Mouse (Mus musculus): ENCODE data around the gene Smc2.
"Not testable (repeated sequence)": the region's sequence is repeated elsewhere in the genome, so short reads cannot be mapped to it uniquely, and the experiment has no call there.

The Smc2 gene

GRCm38 (mm10) chr4:52438886-52439664, at the start of gene Smc2:
Smc2 (plus strand) TSS chr4:52439243.
- in situ Hi-C loops (cut with MboI, MseI) = loop anchor here (10.0 to 25.0 kb wide), 2 partner anchors 773 to 1006 kb away; partner anchors contain the start of gene Slc44a1

- in situ Hi-C loops (cut with MboI, MseI) = no loop called here
Measured at GRCm38 (mm10) chr4:52411587-52411986, 27.5 kb upstream of the Smc2 start.

GRCm38 (mm10) chr4:52423653-52424052, 15.4 kb upstream of the Smc2 start:
- in situ Hi-C loops (cut with MboI, MseI) = no loop called here

GRCm38 (mm10) chr4:52429310-52430198, 9.5 kb upstream of the Smc2 start:
- in situ Hi-C loops (cut with MboI, MseI) = loop anchor here (10.0 to 25.0 kb wide), 2 partner anchors 783 to 1015 kb away; partner anchors contain the start of gene Slc44a1

- in situ Hi-C loops (cut with MboI, MseI) = loop anchor here (10.0 to 25.0 kb wide), 2 partner anchors 777 to 1009 kb away; partner anchors contain the start of gene Slc44a1
Measured at GRCm38 (mm10) chr4:52435551-52435950, 3.5 kb upstream of the Smc2 start.

- in situ Hi-C loops (cut with MboI, MseI) = loop anchor here (10.0 to 25.0 kb wide), 2 partner anchors 774 to 1006 kb away; partner anchors contain the start of gene Slc44a1
Measured at GRCm38 (mm10) chr4:52438371-52438885, 615 bp upstream of the Smc2 start.

GRCm38 (mm10) chr4:52459726-52460125, 20.7 kb downstream of the Smc2 start:
- in situ Hi-C loops (cut with MboI, MseI) = no loop called here

GRCm38 (mm10) chr4:52461321-52461720, 22.3 kb downstream of the Smc2 start:
- in situ Hi-C loops (cut with MboI, MseI) = no loop called here

GRCm38 (mm10) chr4:52473431-52473830, 34.4 kb downstream of the Smc2 start:
- in situ Hi-C loops (cut with MboI, MseI) = no loop called here

- in situ Hi-C loops (cut with MboI, MseI) = no loop called here
Measured at GRCm38 (mm10) chr4:52487486-52487885, 48.4 kb downstream of the Smc2 start.

- in situ Hi-C loops (cut with MboI, MseI) = not testable (repeated sequence)
Measured at GRCm38 (mm10) chr4:52497144-52497543, 58.1 kb downstream of the Smc2 start, which contains the start of gene Vma21-ps. Vma21-ps (minus strand) TSS chr4:52497244.

GRCm38 (mm10) chr4:52517580-52517979, 78.5 kb downstream of the Smc2 start:
- in situ Hi-C loops (cut with MboI, MseI) = no loop called here

GRCm38 (mm10) chr4:52519301-52519700, 80.3 kb downstream of the Smc2 start:
- in situ Hi-C loops (cut with MboI, MseI) = no loop called here

GRCm38 (mm10) chr4:52526464-52526863, 87.4 kb downstream of the Smc2 start:
- in situ Hi-C loops (cut with MboI, MseI) = no loop called here

- in situ Hi-C loops (cut with MboI, MseI) = no loop called here
Measured at GRCm38 (mm10) chr4:52530636-52531035, 91.6 kb downstream of the Smc2 start.

All from T-helper 2 cell (primary cell).